Mouse (Mus musculus) heart, postnatal 14 days (tissue): ENCODE data around the gene Gm45234. TPM values are rescaled to one million over a fixed set of nuclear protein-coding genes. Genes with fewer than 3 reads are reported as not detected.
A peak's percentile ranks its signal among the peaks of the same experiment; 100 is the strongest.

ENCODE experiments used
- DNase-seq, 2 experiments: peaks; one replicate each; pipeline ENCODE4 v3.0.0; 2021 to 2022
- intact Hi-C: fragments of 180-260 bp; cut with DNase I; formaldehyde crosslinking; loops from one replicate; pipeline ENCODE4 v1.15.1; 2025
- total RNA-seq, 2 experiments: library from RNA; stranded (reverse); gene quantifications; 2 replicates each; pipeline ENCODE4 v1.2.3; 2021

Gm45234 gene
- total RNA-seq, 2 experiments from 2014 or later = 1.5 TPM; not detected in 1

GRCm38 (mm10) chr6:124767920-124768703 is 12.3 kb upstream of the Gm45234 start:
- no peak for DNase-seq
- intact Hi-C loops = loop anchor here (10.0 kb wide), 1 partner anchor 283 kb away; no protein-coding TSS in a partner anchor

- intact Hi-C loops = loop anchor here (10.0 kb wide), 1 partner anchor 283 kb away; no protein-coding TSS in a partner anchor
Observed at GRCm38 (mm10) chr6:124767536-124767919, 11.7 kb upstream of the Gm45234 start.

GRCm38 (mm10) chr6:124765951-124766350 is 10.1 kb upstream of the Gm45234 start:
- intact Hi-C loops = loop anchor here (10.0 kb wide), 1 partner anchor 281 kb away; no protein-coding TSS in a partner anchor
- no peak for DNase-seq

More at GRCm38 (mm10) chr6:124767536-124767919, 11.7 kb upstream of the Gm45234 start:
- no peak for DNase-seq

- DNase-seq = peak; percentile 85 to 92
- intact Hi-C loops = loop anchor here (1.0 to 5.0 kb wide), 6 partner anchors 48 to 247 kb away; partner anchors contain the start of genes C1ra, C1rb, Lpcat3 and Spsb2
Observed at GRCm38 (mm10) chr6:124759259-124759658, 3.4 kb upstream of the Gm45234 start.

- DNase-seq = no peak
- intact Hi-C loops = loop anchor here (1.0 to 5.0 kb wide), 6 partner anchors 48 to 247 kb away; partner anchors contain the start of genes C1ra, C1rb, Lpcat3 and Spsb2
Observed at GRCm38 (mm10) chr6:124758849-124759232, 3.0 kb upstream of the Gm45234 start.

- intact Hi-C loops = loop anchor here (2.0 to 5.0 kb wide), 6 partner anchors 17 to 246 kb away; partner anchors contain the start of genes C1ra, C1rb, Grcc10 and Lpcat3
- peak; percentile 64 to 69 for DNase-seq
Observed at GRCm38 (mm10) chr6:124757909-124758848, 2.4 kb upstream of the Gm45234 start.

- DNase-seq = no peak
- intact Hi-C loops = loop anchor here (2.0 to 5.0 kb wide), 4 partner anchors 17 to 245 kb away; partner anchors contain the start of genes C1ra, C1rb, Grcc10 and Spsb2
Observed at GRCm38 (mm10) chr6:124757351-124757880, 1.6 kb upstream of the Gm45234 start.

GRCm38 (mm10) chr6:124756652-124757350 is 980 bp upstream of the Gm45234 start:
- intact Hi-C loops = loop anchor here (2.0 to 5.0 kb wide), 4 partner anchors 16 to 244 kb away; partner anchors contain the start of genes C1ra, C1rb, Grcc10 and Spsb2
- DNase-seq = peak; percentile 84 to 87

GRCm38 (mm10) chr6:124755306-124755705 is 515 bp downstream of the Gm45234 start:
- intact Hi-C loops = loop anchor here (5.0 kb wide), 3 partner anchors 52 to 243 kb away; partner anchors contain the start of genes C1ra, C1rb and Spsb2
- no peak for DNase-seq

- intact Hi-C loops = no loop called here
- no peak for DNase-seq
Observed at GRCm38 (mm10) chr6:124753861-124754260, 2.0 kb downstream of the Gm45234 start.

- intact Hi-C loops = no loop called here
- DNase-seq = no peak
Observed at GRCm38 (mm10) chr6:124750405-124750804, 5.4 kb downstream of the Gm45234 start.

GRCm38 (mm10) chr6:124746654-124747632 is 8.9 kb downstream of the Gm45234 start:
- intact Hi-C loops = no loop called here
- DNase-seq = no peak

- intact Hi-C loops = no loop called here
- no peak for DNase-seq
Observed at GRCm38 (mm10) chr6:124746296-124746605, 9.6 kb downstream of the Gm45234 start.

GRCm38 (mm10) chr6:124745490-124746295 is 10.1 kb downstream of the Gm45234 start:
- intact Hi-C loops = no loop called here
- peak; percentile 95 to 97 for DNase-seq

GRCm38 (mm10) chr6:124744755-124745321 is 11.0 kb downstream of the Gm45234 start:
- intact Hi-C loops = loop anchor here (5.0 kb wide), 1 partner anchor 43 kb away; no protein-coding TSS in a partner anchor
- DNase-seq = no peak

- intact Hi-C loops = loop anchor here (5.0 kb wide), 1 partner anchor 41 kb away; no protein-coding TSS in a partner anchor
- no peak for DNase-seq
Observed at GRCm38 (mm10) chr6:124743647-124744046, 12.2 kb downstream of the Gm45234 start.
